Mouse (Mus musculus) MEL (cell line): ENCODE data around the gene Fbn1. TPM values are rescaled to one million over a fixed set of nuclear protein-coding genes. Genes with fewer than 3 reads are reported as not detected.

Experiments
- DNase-seq: peaks from one replicate; pipeline ENCODE4 v3.0.0; 2011; ENCODE audit warnings: low read depth, low spot score
- H3K27ac ChIP-seq: 2 replicates; pipeline ENCODE4 v1.5.1; 2012; ENCODE audit warnings: low read depth, mild to moderate bottlenecking, control low read depth, low read length, moderate library complexity; ENCODE audit not compliant: control insufficient read depth
- H3K27me3 ChIP-seq, 2 experiments: fragments of 150-350 bp in 1 of 2; sonication (generic) in 1 of 2; 2 replicates each; pipeline ENCODE4 v1.6.1; 2012; ENCODE audit warnings: low read length in 2 of 2, mild to moderate bottlenecking in 2 of 2, improper control_type of control experiment in 1 of 2, moderate library complexity in 1 of 2; ENCODE audit not compliant: insufficient read depth in 2 of 2, control insufficient read depth in 1 of 2
- H3K36me3 ChIP-seq, 2 experiments: 2 replicates each; pipeline ENCODE4 v1.6.1; 2012 to 2014; ENCODE audit warnings: low read length in 2 of 2, improper control_type of control experiment in 1 of 2, inconsistent platforms in 1 of 2, mild to moderate bottlenecking in 1 of 2; ENCODE audit not compliant: insufficient read depth in 2 of 2, control insufficient read depth in 1 of 2
- H3K4me1 ChIP-seq, 2 experiments: fragments of 150-350 bp in 1 of 2; sonication (generic) in 1 of 2; 2 replicates each; pipeline ENCODE4 v1.6.1; 2012; ENCODE audit warnings: low read length in 2 of 2, improper control_type of control experiment in 1 of 2, mild to moderate bottlenecking in 1 of 2; ENCODE audit not compliant: insufficient read depth in 2 of 2, control insufficient read depth in 1 of 2
- H3K4me3 ChIP-seq, 2 experiments: fragments of 150-350 bp in 1 of 2; sonication (generic) in 1 of 2; 2 replicates each; pipeline ENCODE4 v1.5.1; 2012; ENCODE audit warnings: low read depth in 2 of 2, low read length in 2 of 2, mild to moderate bottlenecking in 2 of 2, moderate library complexity in 2 of 2, control low read depth in 1 of 2, improper control_type of control experiment in 1 of 2; ENCODE audit not compliant: control insufficient read depth in 1 of 2, insufficient read depth in 1 of 2
- H3K79me2 ChIP-seq: 2 replicates; pipeline ENCODE4 v1.6.1; 2012; ENCODE audit warnings: mild to moderate bottlenecking, low read length, moderate library complexity; ENCODE audit not compliant: control insufficient read depth, poor library complexity, insufficient read depth
- H3K9ac ChIP-seq: 2 replicates; pipeline ENCODE4 v1.6.1; 2012; ENCODE audit warnings: low read depth, mild to moderate bottlenecking, control low read depth, low read length, moderate library complexity; ENCODE audit not compliant: control insufficient read depth, poor library complexity, severe bottlenecking
- H3K9me3 ChIP-seq: fragments of 150-350 bp; sonication (generic); replicated peaks from 2 replicates; pipeline ENCODE4 v1.6.1; 2012; ENCODE audit warnings: mild to moderate bottlenecking, low read length, improper control_type of control experiment, moderate library complexity; ENCODE audit not compliant: insufficient read depth
- CHD2 ChIP-seq: IDR thresholded peaks from 2 replicates; pipeline ENCODE4 v1.6.1; 2011; ENCODE audit warnings: low read length, improper control_type of control experiment
- CTCF ChIP-seq, 3 experiments: IDR thresholded peaks in 2 of 3; conservative IDR thresholded peaks in 1 of 3; 2 replicates each; pipeline ENCODE4 v1.5.1; 2011 to 2012; ENCODE audit warnings: low read length in 3 of 3, low read depth in 2 of 3, mild to moderate bottlenecking in 2 of 3, improper control_type of control experiment in 1 of 3, inconsistent platforms in 1 of 3, mixed read lengths in 1 of 3, moderate library complexity in 1 of 3; ENCODE audit not compliant: control insufficient read depth in 1 of 3, insufficient read depth in 1 of 3, poor library complexity in 1 of 3, severe bottlenecking in 1 of 3
- E2F4 ChIP-seq: IDR thresholded peaks from 2 replicates; pipeline ENCODE4 v1.6.1; 2011; ENCODE audit warnings: low read depth, low read length, improper control_type of control experiment, borderline replicate concordance
- ELF1 ChIP-seq: IDR thresholded peaks from 2 replicates; pipeline ENCODE4 v1.6.1; 2014; ENCODE audit warnings: low read depth, mild to moderate bottlenecking, inconsistent platforms, low read length, improper control_type of control experiment, moderate library complexity
- GATA1 ChIP-seq: IDR thresholded peaks from 2 replicates; pipeline ENCODE4 v1.6.1; 2011; ENCODE audit warnings: low read depth, low read length, improper control_type of control experiment
- HCFC1 ChIP-seq: IDR thresholded peaks from 2 replicates; pipeline ENCODE4 v1.6.1; 2012; ENCODE audit warnings: low read depth, mild to moderate bottlenecking, inconsistent platforms, low read length, improper control_type of control experiment, moderate library complexity
- JUND ChIP-seq: IDR thresholded peaks from 2 replicates; pipeline ENCODE4 v1.6.1; 2011; ENCODE audit warnings: low read depth, mild to moderate bottlenecking, improper control_type of control experiment, low read length
- KAT2A ChIP-seq: conservative IDR thresholded peaks from 2 replicates; pipeline ENCODE4 v1.6.1; 2012; ENCODE audit warnings: low read depth, low read length, improper control_type of control experiment, inconsistent platforms
- MAFK ChIP-seq: IDR thresholded peaks from 2 replicates; pipeline ENCODE4 v1.6.1; 2011; ENCODE audit warnings: low read depth, mild to moderate bottlenecking, low read length, improper control_type of control experiment, borderline replicate concordance
- MAX ChIP-seq: IDR thresholded peaks from 2 replicates; pipeline ENCODE4 v1.6.1; 2011; ENCODE audit warnings: low read length, improper control_type of control experiment
- MAZ ChIP-seq: IDR thresholded peaks from 2 replicates; pipeline ENCODE4 v1.6.1; 2012; ENCODE audit warnings: low read depth, mild to moderate bottlenecking, inconsistent platforms, low read length, improper control_type of control experiment
- MEF2A ChIP-seq: IDR thresholded peaks from 2 replicates; pipeline ENCODE4 v1.6.1; 2014; ENCODE audit warnings: low read depth, mild to moderate bottlenecking, inconsistent platforms, low read length, improper control_type of control experiment; ENCODE audit not compliant: poor library complexity, insufficient replicate concordance, severe bottlenecking; ENCODE audit errors: extremely low read depth
- NELFE ChIP-seq: IDR thresholded peaks from 2 replicates; pipeline ENCODE4 v1.6.1; 2011; ENCODE audit warnings: low read depth, low read length, improper control_type of control experiment
- POLR2AphosphoS2 ChIP-seq: IDR thresholded peaks from 2 replicates; pipeline ENCODE4 v1.6.1; 2011; ENCODE audit warnings: low read length, improper control_type of control experiment
- SMC3 ChIP-seq: IDR thresholded peaks from 2 replicates; pipeline ENCODE4 v1.6.1; 2011; ENCODE audit warnings: low read depth, low read length, improper control_type of control experiment
- TAL1 ChIP-seq: IDR thresholded peaks from 2 replicates; pipeline ENCODE4 v1.6.1; 2012; ENCODE audit warnings: mild to moderate bottlenecking, inconsistent platforms, low read length, moderate library complexity, mixed read lengths
- TBP ChIP-seq: IDR thresholded peaks from 2 replicates; pipeline ENCODE4 v1.8.0; 2011; ENCODE audit warnings: low read depth, low read length, improper control_type of control experiment
- TCF12 ChIP-seq: IDR thresholded peaks from 2 replicates; pipeline ENCODE4 v1.6.1; 2014; ENCODE audit warnings: low read depth, mild to moderate bottlenecking, inconsistent platforms, low read length, improper control_type of control experiment, moderate library complexity
- UBTF ChIP-seq: IDR thresholded peaks from 2 replicates; pipeline ENCODE4 v1.6.1; 2012; ENCODE audit warnings: low read depth, mild to moderate bottlenecking, inconsistent platforms, low read length, improper control_type of control experiment, moderate library complexity, borderline replicate concordance; ENCODE audit not compliant: insufficient read depth
- ZC3H11A ChIP-seq: IDR thresholded peaks from 2 replicates; pipeline ENCODE4 v1.6.1; 2012; ENCODE audit warnings: low read depth, mild to moderate bottlenecking, inconsistent platforms, low read length, improper control_type of control experiment
- ZKSCAN1 ChIP-seq: IDR thresholded peaks from 2 replicates; pipeline ENCODE4 v1.6.1; 2012; ENCODE audit warnings: low read depth, mild to moderate bottlenecking, inconsistent platforms, low read length, improper control_type of control experiment, moderate library complexity
- ZMIZ1 ChIP-seq: IDR thresholded peaks from 2 replicates; pipeline ENCODE4 v1.6.1; 2012; ENCODE audit warnings: low read depth, mild to moderate bottlenecking, inconsistent platforms, low read length, improper control_type of control experiment, moderate library complexity
- ZNF384 ChIP-seq: IDR thresholded peaks from 2 replicates; pipeline ENCODE4 v1.6.1; 2012; ENCODE audit warnings: low read depth, mild to moderate bottlenecking, inconsistent platforms, low read length, improper control_type of control experiment
- polyA plus RNA-seq, 2 experiments: library from polyadenylated mRNA; stranded (reverse) in 1 of 2; unstranded in 1 of 2; fragments of >175 nt in 1 of 2; fragments of >200 nt in 1 of 2; gene quantifications; 2 replicates each; pipeline versions ENCODE4 v1.2.1 to v1.2.4; 2012; ENCODE audit warnings: low replicate concordance in 2 of 2, low read depth in 1 of 2; ENCODE audit not compliant: insufficient read length in 2 of 2, insufficient read depth in 1 of 2, missing spikeins in 1 of 2
- total RNA-seq: library from RNA; depleted of rRNA; stranded (reverse); fragments of 300-350 nt; gene quantifications from 2 replicates; pipeline ENCODE4 v1.2.3, GENCODE M21; 2012

Gene Fbn1
- total and polyA plus RNA-seq, 3 experiments: 0.01 TPM; not detected in 2

DNA sequence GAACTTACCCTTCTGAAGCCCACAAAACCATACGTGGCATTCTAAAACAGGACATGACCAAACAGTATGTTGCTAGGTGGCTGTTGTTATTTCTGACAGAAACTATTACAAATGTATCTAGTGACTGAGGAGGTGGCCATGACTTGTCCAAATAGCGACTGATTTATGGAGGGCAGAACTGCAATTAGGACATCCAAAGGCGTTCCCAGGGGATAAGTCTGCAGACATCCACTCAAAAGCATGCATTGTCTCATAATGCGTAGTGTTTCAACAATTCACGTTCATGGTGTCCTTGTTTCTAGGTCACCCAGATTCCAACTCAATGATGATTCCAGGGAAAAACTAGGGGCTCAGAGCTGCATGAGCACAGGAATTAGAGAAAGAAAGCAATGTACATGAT is 53.0 kb downstream of the Fbn1 start:
- H3K79me2 ChIP-seq: no peaks in the 10 kb centered on the region
- no peak overlapping the region for H3K4me3 ChIP-seq
- no peak overlapping the region for H3K27ac ChIP-seq
- no peak for DNase-seq
- peaks cover 0 to 19% of the 10 kb centered on the region in 2 experiments; a peak in 2 of 4 replicates for H3K36me3 ChIP-seq
- no peaks in the 10 kb centered on the region for H3K9me3 ChIP-seq
- TF ChIP-seq TAL1: no peak
- TF ChIP-seq CHD2: no peak
- no peak for TF ChIP-seq ELF1
- no peak for TF ChIP-seq ZC3H11A
- no peak for TF ChIP-seq JUND
- no peak for TF ChIP-seq MAZ
- TF ChIP-seq E2F4: no peak
- TF ChIP-seq POLR2AphosphoS2: no peak
- H3K27me3 ChIP-seq: no peaks in the 10 kb centered on the region
- no peak overlapping the region for H3K9ac ChIP-seq
- H3K4me1 ChIP-seq: peaks cover 8 to 27% of the 10 kb centered on the region in 2 experiments

- Histone ChIP-seq H3K36me3 (peaks cover 0 to 19% of the 10 kb centered on the region in 2 experiments; a peak in 2 of 4 replicates), H3K27me3 (no peaks in the 10 kb centered on the region), H3K4me3 (no peak overlapping the region), H3K9ac (no peak overlapping the region), H3K27ac (no peak overlapping the region), H3K9me3 (no peaks in the 10 kb centered on the region), H3K4me1 (peaks cover 8 to 25% of the 10 kb centered on the region in 2 experiments), H3K79me2 (no peaks in the 10 kb centered on the region)
- peak; percentile 14 for DNase-seq
- TF ChIP-seq TCF12: no peak
- TF ChIP-seq HCFC1: no peak
- TF ChIP-seq MAX: no peak
- TF ChIP-seq CTCF (IDR thresholded peaks at IDR 0.05 in 2 of 3, conservative IDR thresholded peaks at IDR 0.05 in 1 of 3; ENCODE audit: control insufficient read depth in 1 of 3, insufficient read depth in 1 of 3, low read depth in 2 of 3, low read length in 3 of 3, poor library complexity in 1 of 3, severe bottlenecking in 1 of 3): no peak
- no peak for TF ChIP-seq TBP
- no peak for TF ChIP-seq SMC3
- no peak for TF ChIP-seq ELF1
- no peak for TF ChIP-seq MAZ
Observed at GRCm38 (mm10) chr2:125452369-125453097, 55.3 kb downstream of the Fbn1 start.

DNA sequence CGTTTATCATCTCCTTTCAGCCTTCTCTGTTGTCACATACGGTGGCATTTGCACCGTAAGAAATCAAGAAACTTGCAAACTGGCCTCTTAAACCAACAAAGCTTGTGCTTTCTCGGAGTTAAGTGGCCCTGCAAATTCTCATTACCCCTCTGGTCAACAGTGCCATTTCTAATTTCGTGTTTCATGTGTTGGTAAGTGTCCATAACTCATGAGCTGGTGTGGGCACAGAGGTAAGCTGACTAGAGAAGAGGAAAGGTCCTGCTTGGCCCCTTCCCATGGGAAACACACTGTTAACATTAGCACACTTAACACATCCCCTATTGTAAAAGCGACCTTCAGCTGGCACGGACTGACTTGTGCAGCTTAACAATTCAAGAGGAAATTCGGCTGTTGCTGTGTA is 58.4 kb downstream of the Fbn1 start:
- H3K36me3 ChIP-seq: no peaks in the 10 kb centered on the region
- TF ChIP-seq GATA1 (no peak), TCF12 (no peak), KAT2A (no peak), ZNF384 (no peak), MAFK (no peak), NELFE (no peak), ZKSCAN1 (no peak), ZC3H11A (no peak), TBP (no peak), MEF2A (no peak), UBTF (no peak), E2F4 (no peak), MAZ (no peak), ZMIZ1 (no peak), HCFC1 (no peak)
- DNase-seq: no peak
- no peak overlapping the region for H3K9ac ChIP-seq
- H3K79me2 ChIP-seq: no peaks in the 10 kb centered on the region
- H3K27me3 ChIP-seq: no peaks in the 10 kb centered on the region
- H3K4me3 ChIP-seq: no peak overlapping the region
- no peak overlapping the region for H3K27ac ChIP-seq
- H3K9me3 ChIP-seq: no peaks in the 10 kb centered on the region
- H3K4me1 ChIP-seq: peaks cover 0 to 5% of the 10 kb centered on the region in 2 experiments; a peak in 1 of 4 replicates
